Mouse (Mus musculus): ENCODE measurements around the gene Fam110a.
"Not testable (repeated sequence)": the region's sequence is repeated elsewhere in the genome, so short reads cannot be mapped to it uniquely, and the experiment has no call there.

Gene Fam110a

GRCm38 (mm10) chr2:151997190-151997575 lies 17.2 kb upstream of the Fam110a start:
- not testable (repeated sequence) for DNase-seq (ENCODE audit: low spot score)

- peak; percentile 85 for DNase-seq (ENCODE audit: low spot score)
These were observed 16.5 kb upstream of the Fam110a start, which contains the start of gene Slc52a3 for GRCm38 (mm10) chr2:151996229-151997189. Slc52a3 (plus strand) TSS chr2:151996511.

GRCm38 (mm10) chr2:151994350-151995122 lies 14.5 kb upstream of the Fam110a start:
- DNase-seq (ENCODE audit: low spot score), result peak; percentile 70

GRCm38 (mm10) chr2:151991446-151991845 lies 11.4 kb upstream of the Fam110a start:
- DNase-seq (ENCODE audit: low spot score), result no peak

GRCm38 (mm10) chr2:151990985-151991394 lies 11.0 kb upstream of the Fam110a start:
- DNase-seq (ENCODE audit: low spot score), result no peak

- no peak for DNase-seq (ENCODE audit: low spot score)
These were observed 9.0 kb upstream of the Fam110a start for GRCm38 (mm10) chr2:151988978-151989377.

GRCm38 (mm10) chr2:151986958-151987357 lies 6.9 kb upstream of the Fam110a start:
- DNase-seq (ENCODE audit: low spot score), result no peak

GRCm38 (mm10) chr2:151985426-151986172 lies 5.6 kb upstream of the Fam110a start:
- DNase-seq (ENCODE audit: low spot score), result no peak

- no peak for DNase-seq (ENCODE audit: low spot score)
These were observed 4.0 kb upstream of the Fam110a start for GRCm38 (mm10) chr2:151984019-151984418.

GRCm38 (mm10) chr2:151982476-151982875 lies 2.5 kb upstream of the Fam110a start:
- DNase-seq (ENCODE audit: low spot score), result no peak

GRCm38 (mm10) chr2:151981268-151981667 lies 1.2 kb upstream of the Fam110a start:
- no peak for DNase-seq (ENCODE audit: low spot score)

GRCm38 (mm10) chr2:151980355-151980693 lies 305 bp upstream of the Fam110a start:
- DNase-seq (ENCODE audit: low spot score), result no peak

- DNase-seq (ENCODE audit: low spot score), result no peak
These were observed 1.5 kb downstream of the Fam110a start for GRCm38 (mm10) chr2:151978494-151978893.

GRCm38 (mm10) chr2:151977689-151978440 lies 2.2 kb downstream of the Fam110a start:
- peak; percentile 6 for DNase-seq (ENCODE audit: low spot score)

GRCm38 (mm10) chr2:151976067-151976466 lies 4.0 kb downstream of the Fam110a start:
- DNase-seq (ENCODE audit: low spot score), result no peak

- no peak for DNase-seq (ENCODE audit: low spot score)
These were observed 4.7 kb downstream of the Fam110a start for GRCm38 (mm10) chr2:151975295-151975694.

GRCm38 (mm10) chr2:151973595-151974562 lies 6.1 kb downstream of the Fam110a start:
- peak; percentile 47 for DNase-seq (ENCODE audit: low spot score)

GRCm38 (mm10) chr2:151972880-151973594 lies 7.0 kb downstream of the Fam110a start:
- no peak for DNase-seq (ENCODE audit: low spot score)

- no peak for DNase-seq (ENCODE audit: low spot score)
These were observed 8.3 kb downstream of the Fam110a start for GRCm38 (mm10) chr2:151971748-151972147.

Data from ovary, postnatal 36 days (tissue).